Mouse (Mus musculus) cerebellum, adult 2 months (tissue): ENCODE measurements around the gene Sgpp1.

Experiments used
- CTCF ChIP-seq: fragments of 200-500 bp; IDR thresholded peaks from 2 replicates; pipeline ENCODE4 v1.5.1; 2011; ENCODE audit warnings: low read depth, mild to moderate bottlenecking, control low read depth, low read length, moderate library complexity, borderline replicate concordance; ENCODE audit not compliant: insufficient read depth
- POLR2A ChIP-seq: fragments of 200-500 bp; IDR thresholded peaks from 2 replicates; pipeline ENCODE4 v1.6.1; 2011; ENCODE audit warnings: low read length, control low read depth, borderline replicate concordance; ENCODE audit not compliant: insufficient read depth

DNA sequence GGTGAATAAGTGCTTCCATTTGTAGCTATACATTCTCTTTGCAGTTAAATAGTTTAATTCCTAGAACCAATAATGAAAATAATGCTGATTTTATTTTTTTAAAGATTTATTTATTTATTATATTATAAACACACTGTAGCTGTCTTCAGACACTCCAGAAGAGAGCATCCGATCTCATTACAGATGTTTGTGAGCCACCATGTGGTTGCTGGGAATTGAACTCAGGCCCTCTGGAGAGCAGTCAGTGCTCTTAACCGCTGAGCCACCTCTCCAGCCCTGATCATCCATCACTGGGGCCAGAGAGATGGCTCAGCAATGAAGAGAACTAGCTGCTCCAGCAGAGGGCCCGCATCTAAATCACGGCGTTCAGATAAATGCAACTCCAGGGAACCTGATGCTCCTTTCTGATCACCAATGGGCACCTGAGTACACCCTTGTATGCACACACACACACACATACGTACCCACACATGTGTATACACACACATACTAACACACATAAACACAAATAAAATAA lies 3.5 kb downstream of the Sgpp1 start:
- TF ChIP-seq CTCF (no peak), POLR2A (no peak)
